Mouse (Mus musculus) adrenal gland, adult 18-20 months (tissue): ENCODE measurements around the gene Creb5. TPM values are rescaled to one million over a fixed set of nuclear protein-coding genes. Genes with fewer than 3 reads are reported as not detected.
A peak's percentile ranks its signal among the peaks of the same experiment; 100 is the strongest.

ENCODE experiments used
- DNase-seq, 2 experiments: peaks; one replicate each; pipeline ENCODE4 v3.0.0; 2021 to 2022; ENCODE audit warnings: low spot score in 2 of 2
- total RNA-seq, 2 experiments: library from RNA; stranded (reverse); gene quantifications; 1 replicate in 1 of 2; 2 replicates in 1 of 2; pipeline ENCODE4 v1.2.3; 2021

The Creb5 gene
- total RNA-seq, 2 experiments from 2014 or later = 1.5 to 3.2 TPM

- DNase-seq = no peak
Measured at GRCm38 (mm10) chr6:53637356-53638351, 350.6 kb downstream of the Creb5 start.

GRCm38 (mm10) chr6:53641633-53642605 is 354.8 kb downstream of the Creb5 start:
- DNase-seq = no peak

GRCm38 (mm10) chr6:53642826-53643356 is 355.8 kb downstream of the Creb5 start:
- no peak for DNase-seq

- no peak for DNase-seq
Measured at GRCm38 (mm10) chr6:53643481-53643880, 356.4 kb downstream of the Creb5 start.

- no peak for DNase-seq
Measured at GRCm38 (mm10) chr6:53644056-53644455, 357.0 kb downstream of the Creb5 start.

- DNase-seq = no peak
Measured at GRCm38 (mm10) chr6:53644971-53645370, 357.9 kb downstream of the Creb5 start.

GRCm38 (mm10) chr6:53649782-53650181 is 362.7 kb downstream of the Creb5 start:
- no peak for DNase-seq

GRCm38 (mm10) chr6:53652691-53653090 is 365.6 kb downstream of the Creb5 start:
- no peak for DNase-seq

GRCm38 (mm10) chr6:53653706-53654360 is 366.8 kb downstream of the Creb5 start:
- no peak for DNase-seq

GRCm38 (mm10) chr6:53654361-53654824 is 367.3 kb downstream of the Creb5 start:
- no peak for DNase-seq

GRCm38 (mm10) chr6:53656466-53656865 is 369.4 kb downstream of the Creb5 start:
- no peak for DNase-seq

GRCm38 (mm10) chr6:53657483-53657882 is 370.4 kb downstream of the Creb5 start:
- no peak for DNase-seq

GRCm38 (mm10) chr6:53662858-53663833 is 376.1 kb downstream of the Creb5 start:
- no peak for DNase-seq

- DNase-seq = no peak
Measured at GRCm38 (mm10) chr6:53664759-53665158, 377.7 kb downstream of the Creb5 start.

GRCm38 (mm10) chr6:53666503-53666902 is 379.4 kb downstream of the Creb5 start:
- no peak for DNase-seq

- no peak for DNase-seq
Measured at GRCm38 (mm10) chr6:53678307-53678706, 391.2 kb downstream of the Creb5 start.

- DNase-seq = no peak
Measured at GRCm38 (mm10) chr6:53680046-53680445, 393.0 kb downstream of the Creb5 start.

GRCm38 (mm10) chr6:53684416-53684815 is 397.3 kb downstream of the Creb5 start:
- peak in 1 of 2 experiments; percentile 8 for DNase-seq

- DNase-seq = peak in 1 of 2 experiments; percentile 6
Measured at GRCm38 (mm10) chr6:53685323-53685722, 398.3 kb downstream of the Creb5 start.
